Mouse (Mus musculus) left cerebral cortex, postnatal 4 days (tissue): Measurements from ENCODE around the gene Zfp738. TPM values are rescaled to one million over a fixed set of nuclear protein-coding genes. Genes with fewer than 3 reads are reported as not detected.
"Not testable (repeated sequence)": the region's sequence is repeated elsewhere in the genome, so short reads cannot be mapped to it uniquely, and the experiment has no call there.

Experiments
- DNase-seq: peaks from one replicate; pipeline ENCODE4 v3.0.0-alpha.2; 2022
- intact Hi-C: fragments of 180-260 bp; cut with DNase I; formaldehyde crosslinking; loops from one replicate; pipeline ENCODE4 v1.15.1; 2025
- total RNA-seq, 2 experiments: library from RNA; stranded (reverse); gene quantifications; 2 replicates each; pipeline ENCODE4 v1.2.3; 2021

The Zfp738 gene
- 10 to 100 TPM; 21.5 to 25.0 TPM for total RNA-seq

DNA sequence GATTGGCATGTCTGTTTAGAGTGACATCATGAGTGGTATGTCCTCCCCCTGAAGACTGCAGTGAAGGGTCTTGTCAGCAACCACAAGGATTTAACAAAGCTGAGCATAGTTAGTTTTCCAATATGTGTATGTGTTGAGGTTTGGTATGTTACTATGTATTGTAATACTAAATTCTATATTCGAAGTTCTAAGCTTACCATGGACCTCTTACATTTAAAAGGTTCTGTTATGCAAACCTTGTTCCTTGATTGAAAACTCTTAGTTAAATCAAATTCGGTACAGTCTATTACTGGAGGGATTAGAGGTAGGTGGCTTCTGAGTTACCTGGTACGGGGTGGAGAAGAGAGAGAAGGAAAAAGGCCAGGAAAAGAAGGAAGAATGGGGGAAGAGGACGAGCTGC is at the start of gene Zfp738:
TSS of gene Zfp738 (minus strand) at position 101 of the 400 bp plus-strand sequence.
- no peak for DNase-seq
- intact Hi-C loops: no loop called here

- DNase-seq, intact Hi-C loops: not testable (repeated sequence)
These were observed 47.5 kb upstream of the Zfp738 start for GRCm38 (mm10) chr13:67734391-67734790.

GRCm38 (mm10) chr13:67729441-67729840 is 42.6 kb upstream of the Zfp738 start:
- not testable (repeated sequence) for DNase-seq
- intact Hi-C loops: loop anchor here (5.0 kb wide), 1 partner anchor 47 kb away; no protein-coding TSS in a partner anchor

- peak; percentile 33 for DNase-seq
- intact Hi-C loops: loop anchor here (5.0 kb wide), 1 partner anchor 46 kb away; no protein-coding TSS in a partner anchor
These were observed 41.9 kb upstream of the Zfp738 start, which contains the start of gene Zfp65 for GRCm38 (mm10) chr13:67728641-67729318. Zfp65 (minus strand) TSS chr13:67729173.

DNA sequence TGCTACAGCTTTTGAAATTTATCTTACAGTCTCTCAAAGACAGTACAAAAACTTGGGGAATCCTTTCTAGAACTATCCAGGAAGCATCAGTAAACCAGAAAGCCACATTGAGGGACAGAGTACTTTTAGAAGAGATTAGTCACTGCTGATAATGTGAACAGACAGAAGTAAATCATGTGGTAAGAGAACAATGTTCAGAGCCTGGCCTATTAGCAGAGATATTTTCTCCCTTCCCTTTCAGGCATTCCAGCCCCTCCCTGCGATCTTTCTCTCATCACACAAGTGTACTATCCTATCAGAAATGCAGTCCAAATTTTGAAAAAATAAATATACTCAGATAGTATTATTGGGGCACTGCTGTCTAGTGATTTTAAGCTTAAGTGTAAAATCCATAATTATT is 41.2 kb upstream of the Zfp738 start:
- intact Hi-C loops: loop anchor here (5.0 kb wide), 1 partner anchor 46 kb away; no protein-coding TSS in a partner anchor
- no peak for DNase-seq

DNA sequence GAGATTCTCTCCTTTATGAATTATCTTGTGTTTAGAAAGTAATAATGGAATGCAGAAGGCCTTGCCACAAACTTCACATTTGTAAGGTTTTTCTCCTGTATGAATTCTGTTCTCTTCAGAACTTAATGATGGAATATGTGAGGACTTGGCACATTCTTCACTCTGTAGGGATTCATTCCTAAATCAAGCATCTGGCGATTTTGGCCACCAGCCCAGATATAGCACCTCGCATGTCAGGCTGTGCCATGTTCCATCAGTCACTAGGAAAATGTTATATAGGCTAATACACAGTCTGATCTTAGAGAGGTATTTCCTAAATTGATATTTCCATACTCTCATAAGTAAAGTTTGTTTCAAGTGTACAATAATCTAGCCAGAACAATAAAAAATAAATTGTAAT is 38.5 kb upstream of the Zfp738 start:
- intact Hi-C loops: loop anchor here (5.0 kb wide), 1 partner anchor 43 kb away; no protein-coding TSS in a partner anchor

DNA sequence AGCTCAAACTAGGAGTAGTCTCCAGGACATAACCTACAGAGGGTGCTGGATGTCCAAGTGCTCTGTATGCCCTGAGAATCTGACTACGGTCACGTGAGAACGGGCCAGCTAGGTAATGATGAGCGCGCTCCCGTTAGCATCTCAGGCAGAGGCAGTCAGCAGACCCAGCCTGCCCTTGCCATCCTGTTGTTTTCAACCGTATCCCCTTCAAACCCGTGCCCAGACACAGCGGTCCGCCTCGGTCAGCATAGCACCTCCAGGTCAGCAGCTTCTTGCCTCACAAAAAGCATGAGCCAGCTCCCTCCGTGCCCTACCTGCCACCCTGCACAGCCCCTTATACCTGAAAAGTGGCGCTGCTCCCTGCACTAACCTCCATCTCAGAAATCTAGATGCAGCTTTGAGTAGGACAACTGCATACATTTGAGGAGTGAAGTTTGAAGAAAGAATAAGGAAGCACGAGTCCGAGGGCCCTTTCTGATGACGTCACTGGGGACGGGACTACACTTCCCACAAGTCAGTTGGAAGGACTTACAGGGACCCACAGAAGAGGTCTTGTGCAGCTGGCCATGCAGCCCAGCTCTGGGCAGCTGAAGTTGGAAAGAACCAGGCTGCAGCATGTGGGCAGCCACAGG is 37.1 kb upstream of the Zfp738 start:
- intact Hi-C loops: no loop called here
- DNase-seq: peak; percentile 86

More for the DNA sequence above, 38.5 kb upstream of the Zfp738 start:
- DNase-seq: peak; percentile 76

DNA sequence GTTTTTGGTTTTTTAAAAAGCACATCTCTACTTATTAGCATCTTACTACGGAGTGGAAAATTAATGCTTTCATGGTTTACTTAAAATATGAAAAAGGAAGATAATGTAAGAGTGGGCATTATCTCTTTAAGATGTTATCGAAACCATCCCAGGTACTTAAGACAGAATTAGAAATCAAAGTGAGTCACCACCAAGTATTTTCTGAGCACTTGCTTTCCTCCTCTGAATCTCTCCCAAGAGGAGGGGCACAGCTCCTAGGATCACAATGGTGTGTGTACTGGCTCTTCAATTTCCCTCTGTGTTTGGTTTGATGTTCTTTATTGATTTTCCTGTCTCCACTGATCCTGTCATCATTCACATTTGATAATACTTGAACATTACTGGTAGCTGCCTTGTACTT is 3.0 kb downstream of the Zfp738 start:
- intact Hi-C loops: loop anchor here (5.0 kb wide), 2 partner anchors 43 to 47 kb away; partner anchors contain the start of genes Gm49345, Zfp65 and Zfp729a
- DNase-seq: not testable (repeated sequence)

DNA sequence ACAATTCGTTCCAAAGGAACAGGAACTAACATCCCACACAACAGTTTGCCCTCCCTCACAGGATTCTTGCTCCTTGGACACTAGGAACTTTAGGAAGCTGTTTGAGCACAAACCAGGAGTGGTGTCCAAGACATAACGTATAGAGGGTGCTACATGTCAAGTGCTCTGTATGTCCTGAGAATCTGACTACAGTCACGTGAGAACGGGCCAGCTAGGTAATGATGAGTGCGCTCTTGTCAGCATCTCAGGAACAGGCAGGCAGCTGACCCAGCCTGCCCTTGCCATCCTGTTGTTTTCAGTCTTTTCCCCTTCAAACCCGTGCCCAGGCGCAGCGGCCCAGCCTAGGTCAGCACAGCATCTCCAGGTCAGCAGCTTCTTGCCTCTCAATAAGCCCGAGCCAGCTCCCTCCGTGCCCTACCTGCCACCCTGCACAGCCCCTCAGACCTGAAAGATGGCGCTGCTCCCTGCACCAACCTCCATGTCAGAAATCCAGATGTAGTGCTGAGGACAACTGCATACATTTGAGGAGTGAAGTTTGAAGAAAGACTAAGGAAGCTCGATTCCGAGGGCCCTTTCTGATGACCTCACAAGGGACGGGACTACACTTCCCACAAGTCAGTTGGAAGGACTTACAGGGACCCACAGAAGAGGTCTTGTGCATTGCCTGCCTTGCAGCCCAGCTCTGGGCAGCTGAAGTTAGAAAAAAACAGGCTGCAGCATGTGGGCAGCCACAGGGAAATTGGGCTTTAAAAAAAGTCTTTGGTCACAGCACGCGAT is 3.7 kb downstream of the Zfp738 start:
- DNase-seq: peak; percentile 73
- intact Hi-C loops: loop anchor here (5.0 kb wide), 2 partner anchors 44 to 46 kb away; partner anchors contain the start of genes Gm49345, Zfp65 and Zfp729a

- intact Hi-C loops: no loop called here
- DNase-seq: no peak
These were observed 12.0 kb downstream of the Zfp738 start for GRCm38 (mm10) chr13:67674902-67675301.

GRCm38 (mm10) chr13:67652496-67652895 is 34.4 kb downstream of the Zfp738 start:
- intact Hi-C loops: no loop called here
- DNase-seq: no peak

DNA sequence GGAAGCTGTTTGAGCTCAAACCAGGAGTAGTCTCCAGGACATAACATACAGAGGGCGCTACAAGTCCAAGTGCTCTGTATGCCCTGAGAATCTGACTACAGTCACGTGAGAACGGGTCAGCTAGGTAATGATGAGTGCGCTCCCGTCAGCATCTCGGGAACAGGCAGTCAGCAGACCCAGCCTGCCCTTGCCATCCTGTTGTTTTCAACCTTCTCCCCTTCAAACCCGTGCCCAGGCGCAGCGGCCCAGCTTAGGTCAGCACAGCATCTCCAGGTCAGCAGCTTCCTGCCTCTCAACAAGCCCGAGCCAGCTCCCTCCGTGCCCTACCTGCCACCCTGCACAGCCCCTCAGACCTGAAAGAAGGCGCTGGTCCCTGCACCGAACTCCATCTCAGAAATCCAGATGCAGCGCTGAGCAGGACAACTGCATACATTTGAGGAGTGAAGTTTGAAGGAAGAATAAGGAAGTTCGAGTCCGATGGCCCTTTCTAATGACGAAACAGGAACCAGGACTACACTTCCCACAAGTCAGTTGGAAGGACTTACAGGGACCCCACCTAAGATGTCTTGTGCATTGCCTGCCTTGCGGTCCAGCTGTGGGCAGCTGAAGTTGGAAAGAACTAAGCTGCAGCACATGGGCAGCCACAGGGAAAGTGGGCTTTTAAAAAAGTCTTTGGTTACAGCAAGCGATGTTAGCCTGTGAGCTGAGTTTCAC is 49.4 kb downstream of the Zfp738 start, which contains the start of the genes Gm49345 and Zfp729a:
TSS of gene Gm49345 (minus strand) at position 476 of the 714 bp plus-strand sequence.
TSS of gene Zfp729a (minus strand) at position 498 of the 714 bp plus-strand sequence.
- DNase-seq: peak; percentile 75
- intact Hi-C loops: loop anchor here (5.0 kb wide), 1 partner anchor 45 kb away; no protein-coding TSS in a partner anchor

GRCm38 (mm10) chr13:67610108-67610507 is 76.8 kb downstream of the Zfp738 start:
- intact Hi-C loops: no loop called here
- no peak for DNase-seq

DNA sequence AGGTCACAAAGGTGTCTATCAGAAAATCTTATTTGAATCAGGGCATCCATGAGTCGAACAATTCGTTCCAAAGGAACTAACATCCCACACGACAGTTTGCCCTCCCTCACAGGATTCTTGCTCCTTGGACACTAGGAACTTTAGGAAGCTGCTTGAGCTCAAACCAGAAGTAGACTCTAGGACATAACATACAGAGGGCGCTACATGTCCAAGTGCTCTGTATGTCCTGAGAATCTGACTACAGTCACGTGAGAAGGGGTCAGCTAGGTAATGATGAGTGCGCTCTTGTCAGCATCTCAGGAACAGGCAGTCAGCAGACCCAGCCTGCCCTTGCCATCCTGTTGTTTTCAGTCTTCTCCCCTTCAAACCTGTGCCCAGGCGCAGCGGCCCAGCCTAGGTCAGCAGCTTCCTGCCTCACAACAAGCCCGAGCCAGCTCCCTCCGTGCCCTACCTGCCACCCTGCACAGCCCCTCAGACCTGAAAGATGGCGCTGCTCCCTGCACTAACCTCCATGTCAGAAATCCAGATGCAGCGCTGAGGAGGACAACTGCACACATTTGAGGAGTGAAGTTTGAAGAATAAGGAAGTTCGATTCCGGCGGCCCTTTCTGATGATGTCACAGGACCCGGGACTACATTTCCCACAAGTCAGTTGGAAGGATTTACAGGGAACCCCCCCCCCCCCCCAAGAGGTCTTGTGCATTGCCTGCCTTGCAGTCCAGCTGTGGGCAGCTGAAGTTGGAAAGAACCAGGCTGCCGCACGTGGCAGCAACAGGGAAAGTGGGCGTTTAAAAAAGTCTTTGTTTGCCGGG is 77.6 kb downstream of the Zfp738 start, which contains the start of gene Zfp729b:
TSS of gene Zfp729b (minus strand) at position 642 of the 811 bp plus-strand sequence.
- intact Hi-C loops: no loop called here
- DNase-seq: peak; percentile 83

Other genes with a start within 250 kb of the Zfp738 start
- 10 to 100 TPM in 1 of 2 experiments, 1 to 10 TPM in 1; 8.6 to 10.8 TPM for gene Zfp874a, start 235.4 kb downstream of the Zfp738 start, total RNA-seq
- gene Zfp874b, start 202.8 kb downstream of the Zfp738 start, total RNA-seq: 10 to 100 TPM; 10.6 to 12.1 TPM
- 1 to 10 TPM; 7.9 to 8.3 TPM for gene Zfp58, start 186.5 kb downstream of the Zfp738 start, total RNA-seq
- gene Gm26965, start 160.9 kb downstream of the Zfp738 start, total RNA-seq: not detected
- gene Zfp87, start 160.9 kb downstream of the Zfp738 start, total RNA-seq: 10 to 100 TPM; 25.6 to 26.7 TPM
- gene Zfp748, start 133.2 kb downstream of the Zfp738 start, total RNA-seq: 10 to 100 TPM; 10.1 to 10.9 TPM
- 10 to 100 TPM; 11.3 to 11.4 TPM for gene Zfp729b, start 77.4 kb downstream of the Zfp738 start, total RNA-seq
- gene Gm49345, start 49.3 kb downstream of the Zfp738 start, total RNA-seq: 1 to 10 TPM in 1 of 2 experiments, under 1 TPM in 1; 0.48 to 1.1 TPM
- gene Zfp729a, start 49.3 kb downstream of the Zfp738 start, total RNA-seq: 1 to 10 TPM; 9.7 to 10.0 TPM
- gene Zfp65, start 42.1 kb upstream of the Zfp738 start, total RNA-seq: 10 to 100 TPM; 20.6 TPM
- 1 to 10 TPM; 7.2 to 9.1 TPM for gene Zfp85, start 68.2 kb upstream of the Zfp738 start, total RNA-seq
- gene Zfp493, start 92.6 kb upstream of the Zfp738 start, total RNA-seq: 1 to 10 TPM; 3.2 to 4.9 TPM
- gene Zfp273, start 126.7 kb upstream of the Zfp738 start, total RNA-seq: 10 to 100 TPM in 1 of 2 experiments, 1 to 10 TPM in 1; 7.9 to 11.2 TPM
- 1 to 10 TPM; 3.8 to 5.3 TPM for gene Gm10037, start 144.0 kb upstream of the Zfp738 start, total RNA-seq
- gene BC048507, start 176.3 kb upstream of the Zfp738 start, total RNA-seq: not detected